Mouse (Mus musculus) hindbrain, embryonic 14.5 days (tissue): ENCODE data around the gene Plcb2. TPM values are rescaled to one million over a fixed set of nuclear protein-coding genes. Genes with fewer than 3 reads are reported as not detected.

Source experiments
- ATAC-seq: fragments of 200-750 bp; cut with Nextera tagmentation; 2 replicates; pipeline ENCODE4 v1.8.0; 2017; ENCODE audit warnings: moderate number of reproducible peaks, mild to moderate bottlenecking, moderate TSS enrichment, moderate library complexity; ENCODE audit not compliant: low FRiP score
- DNase-seq: peaks from one replicate; pipeline ENCODE4 v3.0.0-alpha.2; 2015; ENCODE audit warnings: low spot score
- H3K27ac ChIP-seq: fragments of 300-500 bp; sonication (generic); 2 replicates; pipeline ENCODE4 v1.5.1; 2014; ENCODE audit warnings: mild to moderate bottlenecking, moderate library complexity
- H3K27me3 ChIP-seq: fragments of 300-500 bp; sonication (generic); 2 replicates; pipeline ENCODE4 v1.6.1; 2014; ENCODE audit warnings: mild to moderate bottlenecking, low read length, mixed read lengths; ENCODE audit not compliant: control insufficient read depth, insufficient read depth
- H3K36me3 ChIP-seq: fragments of 300-500 bp; sonication (generic); replicated peaks from 2 replicates; pipeline ENCODE4 v1.6.1; 2014; ENCODE audit not compliant: control insufficient read depth, insufficient read depth
- H3K4me1 ChIP-seq: fragments of 300-500 bp; sonication (generic); replicated peaks from 2 replicates; pipeline ENCODE4 v1.6.1; 2014; ENCODE audit warnings: antibody characterized with exemption, low read length, mixed read lengths; ENCODE audit not compliant: control insufficient read depth, insufficient read depth
- H3K4me2 ChIP-seq: fragments of 300-500 bp; sonication (generic); replicated peaks from 2 replicates; pipeline ENCODE4 v1.6.1; 2014; ENCODE audit warnings: mild to moderate bottlenecking, moderate library complexity
- H3K4me3 ChIP-seq: fragments of 300-500 bp; sonication (generic); replicated peaks from 2 replicates; pipeline ENCODE4 v1.5.1; 2014; ENCODE audit warnings: mild to moderate bottlenecking, low read length
- H3K9ac ChIP-seq: fragments of 300-500 bp; sonication (generic); 2 replicates; pipeline ENCODE4 v1.6.1; 2014
- H3K9me3 ChIP-seq: fragments of 300-500 bp; sonication (generic); 2 replicates; pipeline ENCODE4 v1.6.1; 2016; ENCODE audit warnings: low read length; ENCODE audit not compliant: control insufficient read depth
- WGBS: fragments of 180-500 bp; shearing (Covaris S2); extraction: QIAGEN DNeasy Blood & Tissue Kit; methylation state at CpG from one replicate; pipeline ENCODE4 v1.1.7; 2014; 5-methylcytosine and 5-hydroxymethylcytosine counted together
- polyA plus RNA-seq: library from polyadenylated mRNA; unstranded; fragments of >200 nt; fragmentation: Nextera tagmentation; extraction: Ambion mirVana; gene quantifications from 2 replicates; pipeline ENCODE4 v1.2.1, GENCODE M21; 2014

The Plcb2 gene
- polyA plus RNA-seq: 0.54 and 0.69 TPM in 2 replicates

- no peak within 1 kb of the TSS for H3K4me3 ChIP-seq
- no peak within 1 kb of the TSS for H3K27ac ChIP-seq
- ATAC-seq: 0 out of 2 replicates have a peak, but pooled peaks have one; percentile 27
- H3K4me1 ChIP-seq: no peaks in the 10 kb centered on the region
- H3K9me3 ChIP-seq: no peaks in the 10 kb centered on the region
- WGBS: 22% methylated on average over 7 of the region's 7 CpGs
- no peak for DNase-seq
- H3K27me3 ChIP-seq: peaks cover 20% of the 10 kb centered on the region; the same call in 1 of the 2 replicates
- no peak within 1 kb of the TSS for H3K4me2 ChIP-seq
- no peak within 1 kb of the TSS for H3K9ac ChIP-seq
- no peaks in the 10 kb centered on the region for H3K36me3 ChIP-seq
These were observed at the start of gene Plcb2 for GRCm38 (mm10) chr2:118728337-118728736. Gene Plcb2 (minus strand): TSS chr2:118728438.

- no peaks in the 10 kb centered on the region for H3K36me3 ChIP-seq
- ATAC-seq (no peak), DNase-seq (no peak)
- H3K27ac ChIP-seq: no peak overlapping the region
- no peak overlapping the region for H3K9ac ChIP-seq
- H3K27me3 ChIP-seq: no peaks in the 10 kb centered on the region
- H3K4me1 ChIP-seq: peaks cover 16% of the 10 kb centered on the region
- H3K4me2 ChIP-seq: no peak overlapping the region
- H3K9me3 ChIP-seq: no peaks in the 10 kb centered on the region
- H3K4me3 ChIP-seq: no peak overlapping the region
- 80% methylated on average over 2 of the region's 2 CpGs for WGBS
These were observed 48.1 kb upstream of the Plcb2 start for GRCm38 (mm10) chr2:118776295-118776694.

DNA sequence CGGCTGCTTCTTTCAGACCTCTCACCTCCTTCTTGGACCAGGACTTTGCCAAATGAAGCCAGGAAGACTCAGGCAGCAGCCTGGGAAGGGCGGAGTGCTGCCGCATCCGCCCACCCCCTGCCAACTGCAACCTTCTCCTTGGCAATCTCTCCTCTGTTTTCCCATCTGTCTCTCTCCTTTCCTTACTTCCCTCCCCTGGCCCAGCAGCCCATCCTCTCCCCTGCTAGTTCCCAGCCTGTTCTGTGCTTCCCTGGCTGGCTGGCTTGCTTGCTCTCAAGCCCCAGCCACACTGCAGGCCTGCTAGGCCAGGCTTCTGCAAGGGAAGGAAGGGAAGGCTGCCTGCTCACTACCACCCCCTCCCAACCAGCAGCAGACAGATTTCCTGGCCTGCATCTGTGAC is 47.6 kb upstream of the Plcb2 start:
- no peak overlapping the region for H3K4me3 ChIP-seq
- H3K4me2 ChIP-seq: no peak overlapping the region
- H3K9ac ChIP-seq: no peak overlapping the region
- 67% methylated on average over 3 of the region's 4 CpGs for WGBS
- no peak overlapping the region for H3K27ac ChIP-seq
- no peaks in the 10 kb centered on the region for H3K27me3 ChIP-seq
- no peaks in the 10 kb centered on the region for H3K36me3 ChIP-seq
- H3K4me1 ChIP-seq: peaks cover 12% of the 10 kb centered on the region
- no peaks in the 10 kb centered on the region for H3K9me3 ChIP-seq
- ATAC-seq (no peak), DNase-seq (no peak)

DNA sequence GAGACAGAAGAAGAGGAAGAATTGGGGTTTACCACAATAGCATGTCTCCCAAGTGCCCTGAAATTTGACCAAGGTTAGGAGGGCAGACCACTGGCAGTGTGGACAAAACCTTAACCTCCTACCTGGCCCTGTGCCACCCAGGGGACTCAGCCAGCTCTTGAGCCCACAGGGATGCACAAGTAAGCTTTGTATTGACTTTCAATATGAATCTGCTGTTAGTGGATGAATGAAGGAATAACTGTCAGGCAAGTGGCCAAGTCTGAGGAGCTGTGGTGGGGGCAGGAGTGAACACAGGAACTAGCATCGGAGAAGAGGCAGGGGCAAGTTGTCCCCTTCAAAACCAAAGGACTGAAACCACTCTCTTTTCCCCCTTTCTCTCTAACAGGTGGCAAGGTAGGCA is 47.2 kb upstream of the Plcb2 start:
- no peak overlapping the region for H3K9ac ChIP-seq
- no peak overlapping the region for H3K4me2 ChIP-seq
- peaks cover 7% of the 10 kb centered on the region; the same call in 1 of the 2 replicates for H3K4me1 ChIP-seq
- no peak overlapping the region for H3K27ac ChIP-seq
- DNase-seq (no peak), ATAC-seq (no peak)
- H3K27me3 ChIP-seq: no peaks in the 10 kb centered on the region
- no peak overlapping the region for H3K4me3 ChIP-seq
- H3K9me3 ChIP-seq: no peaks in the 10 kb centered on the region
- no peaks in the 10 kb centered on the region for H3K36me3 ChIP-seq
- 38% methylated on average over 1 of the region's 1 CpGs for WGBS

- no peak overlapping the region for H3K9ac ChIP-seq
- no peak overlapping the region for H3K4me3 ChIP-seq
- H3K9me3 ChIP-seq: no peaks in the 10 kb centered on the region
- no peak overlapping the region for H3K27ac ChIP-seq
- no peaks in the 10 kb centered on the region for H3K27me3 ChIP-seq
- 89% methylated on average over 2 of the region's 2 CpGs for WGBS
- ATAC-seq (no peak), DNase-seq (no peak)
- 0 out of 2 replicates have a peak, but pooled peaks cover 4% of the 10 kb centered on the region for H3K4me1 ChIP-seq
- no peaks in the 10 kb centered on the region for H3K36me3 ChIP-seq
- H3K4me2 ChIP-seq: no peak overlapping the region
These were observed 46.3 kb upstream of the Plcb2 start for GRCm38 (mm10) chr2:118774536-118774935.

DNA sequence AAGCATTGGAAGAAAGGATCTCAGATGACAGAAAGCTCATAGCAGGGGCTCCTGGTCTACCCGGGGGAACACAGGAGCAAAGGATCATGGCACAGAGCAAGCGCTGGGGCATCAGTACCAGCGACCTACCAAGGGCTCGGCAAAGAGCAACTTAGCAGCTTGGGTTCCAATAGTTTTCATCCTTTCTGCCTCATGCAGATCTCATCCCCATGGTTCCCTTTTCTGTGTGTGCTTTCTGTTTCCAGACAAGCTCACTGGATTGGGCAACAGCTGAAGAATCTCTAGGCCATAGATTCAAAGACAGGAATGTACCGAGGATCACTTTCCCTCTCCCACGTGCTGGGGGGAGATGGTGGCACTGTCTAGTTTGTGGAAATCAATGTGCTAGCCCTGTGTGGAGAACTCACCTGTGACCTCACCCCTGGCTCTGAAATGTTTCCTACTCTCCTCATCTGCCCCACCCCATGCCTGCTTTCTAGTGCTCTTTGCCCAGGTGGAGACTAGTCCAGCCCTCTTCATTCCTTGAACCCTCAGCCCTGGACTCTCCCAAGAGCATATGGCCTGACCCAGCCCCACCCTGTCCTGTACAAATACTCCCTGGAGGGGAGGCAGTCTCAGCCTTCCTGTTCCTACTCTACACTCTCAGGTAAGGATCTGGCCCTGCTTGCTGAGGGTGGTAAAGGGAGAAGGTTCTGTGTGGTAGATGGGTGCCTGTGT is 44.1 kb upstream of the Plcb2 start, which contains the start of gene Phgr1:
Gene Phgr1, plus strand, starts transcription at position 612 of the 717 bp plus-strand sequence.
- no peak within 1 kb of the TSS for H3K27ac ChIP-seq
- H3K4me2 ChIP-seq: no peak within 1 kb of the TSS
- H3K9ac ChIP-seq: no peak within 1 kb of the TSS
- no peaks in the 10 kb centered on the region for H3K4me1 ChIP-seq
- H3K36me3 ChIP-seq: no peaks in the 10 kb centered on the region
- WGBS: 73% methylated on average over 6 of the region's 6 CpGs
- no peak for DNase-seq
- no peaks in the 10 kb centered on the region for H3K27me3 ChIP-seq
- no peak for ATAC-seq
- H3K4me3 ChIP-seq: no peak within 1 kb of the TSS
- H3K9me3 ChIP-seq: no peaks in the 10 kb centered on the region

GRCm38 (mm10) chr2:118766041-118767033 is 38.1 kb upstream of the Plcb2 start:
- no peaks in the 10 kb centered on the region for H3K36me3 ChIP-seq
- H3K4me2 ChIP-seq: no peak overlapping the region
- no peaks in the 10 kb centered on the region for H3K9me3 ChIP-seq
- ATAC-seq: no peak
- no peaks in the 10 kb centered on the region for H3K27me3 ChIP-seq
- WGBS: 74% methylated on average over 10 of the region's 10 CpGs
- peaks cover 21% of the 10 kb centered on the region for H3K4me1 ChIP-seq
- no peak overlapping the region for H3K9ac ChIP-seq
- H3K4me3 ChIP-seq: no peak overlapping the region
- H3K27ac ChIP-seq: no peak overlapping the region
- no peak for DNase-seq

DNA sequence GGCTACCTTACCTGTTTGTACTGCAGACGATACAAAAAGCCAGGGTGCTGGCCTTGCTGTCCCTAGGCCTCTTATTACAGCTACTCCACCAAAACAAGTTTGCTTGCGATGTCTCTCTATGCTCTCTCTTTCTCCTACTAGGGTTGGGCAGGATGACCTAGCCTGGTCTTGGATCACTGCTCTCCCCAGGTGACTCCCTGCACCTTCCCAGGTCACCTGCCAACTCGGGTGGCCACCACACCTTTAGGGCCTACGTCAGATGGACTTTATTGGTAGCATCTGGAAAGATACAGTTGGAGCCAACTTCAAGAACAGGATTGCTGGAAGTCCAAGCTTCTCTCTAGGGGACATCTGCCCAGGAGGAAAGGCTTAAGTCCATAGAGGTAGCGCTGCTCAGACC is 36.6 kb upstream of the Plcb2 start:
- Histone ChIP-seq H3K4me1 (peaks cover 27% of the 10 kb centered on the region), H3K27ac (no peak overlapping the region), H3K4me2 (no peak overlapping the region), H3K9ac (no peak overlapping the region), H3K9me3 (no peaks in the 10 kb centered on the region), H3K4me3 (no peak overlapping the region), H3K27me3 (no peaks in the 10 kb centered on the region), H3K36me3 (no peaks in the 10 kb centered on the region)
- no peak for ATAC-seq
- WGBS: 83% methylated on average over 5 of the region's 5 CpGs
- no peak for DNase-seq
